Mouse (Mus musculus) hindbrain, embryonic 15.5 days (tissue): ENCODE measurements around the gene Gm16181. TPM values are rescaled to one million over a fixed set of nuclear protein-coding genes. Genes with fewer than 3 reads are reported as not detected.

Source experiments
- ATAC-seq: fragments of 200-750 bp; cut with Nextera tagmentation; 2 replicates; pipeline ENCODE4 v1.8.0; 2017; ENCODE audit warnings: low read depth, moderate number of reproducible peaks, moderate TSS enrichment; ENCODE audit not compliant: low FRiP score
- H3K27ac ChIP-seq: fragments of 300-500 bp; sonication (generic); replicated peaks from 2 replicates; pipeline ENCODE4 v1.5.1; 2015; ENCODE audit warnings: mild to moderate bottlenecking, inconsistent platforms
- H3K27me3 ChIP-seq: fragments of 300-500 bp; sonication (generic); 2 replicates; pipeline ENCODE4 v1.6.1; 2015; ENCODE audit warnings: control low read depth, inconsistent platforms
- H3K36me3 ChIP-seq: fragments of 300-500 bp; sonication (generic); 2 replicates; pipeline ENCODE4 v1.6.1; 2015; ENCODE audit warnings: control low read depth, inconsistent platforms
- H3K4me1 ChIP-seq: fragments of 300-500 bp; sonication (generic); replicated peaks from 2 replicates; pipeline ENCODE4 v1.6.1; 2015; ENCODE audit warnings: control low read depth, inconsistent platforms
- H3K4me2 ChIP-seq: fragments of 300-500 bp; sonication (generic); 2 replicates; pipeline ENCODE4 v1.6.1; 2015; ENCODE audit warnings: moderate library complexity, mild to moderate bottlenecking, inconsistent platforms
- H3K4me3 ChIP-seq: fragments of 300-500 bp; sonication (generic); 2 replicates; pipeline ENCODE4 v1.5.1; 2015; ENCODE audit warnings: mild to moderate bottlenecking, inconsistent platforms
- H3K9ac ChIP-seq: fragments of 300-500 bp; sonication (generic); 2 replicates; pipeline ENCODE4 v1.6.1; 2015; ENCODE audit warnings: inconsistent platforms
- H3K9me3 ChIP-seq: fragments of 300-500 bp; sonication (generic); 2 replicates; pipeline ENCODE4 v1.6.1; 2016; ENCODE audit warnings: control low read depth, inconsistent platforms
- WGBS: fragments of 180-500 bp; shearing (Covaris S2); methylation state at CpG from one replicate; pipeline ENCODE4 v1.1.7; 2015; 5-methylcytosine and 5-hydroxymethylcytosine counted together
- polyA plus RNA-seq: library from polyadenylated mRNA; unstranded; fragments of >200 nt; fragmentation: Nextera tagmentation; extraction: Ambion mirVana; gene quantifications from 2 replicates; pipeline ENCODE4 v1.2.1, GENCODE M21; 2015

Gene Gm16181
- polyA plus RNA-seq, 1 experiment from 2014 or later: 0.43 TPM

DNA sequence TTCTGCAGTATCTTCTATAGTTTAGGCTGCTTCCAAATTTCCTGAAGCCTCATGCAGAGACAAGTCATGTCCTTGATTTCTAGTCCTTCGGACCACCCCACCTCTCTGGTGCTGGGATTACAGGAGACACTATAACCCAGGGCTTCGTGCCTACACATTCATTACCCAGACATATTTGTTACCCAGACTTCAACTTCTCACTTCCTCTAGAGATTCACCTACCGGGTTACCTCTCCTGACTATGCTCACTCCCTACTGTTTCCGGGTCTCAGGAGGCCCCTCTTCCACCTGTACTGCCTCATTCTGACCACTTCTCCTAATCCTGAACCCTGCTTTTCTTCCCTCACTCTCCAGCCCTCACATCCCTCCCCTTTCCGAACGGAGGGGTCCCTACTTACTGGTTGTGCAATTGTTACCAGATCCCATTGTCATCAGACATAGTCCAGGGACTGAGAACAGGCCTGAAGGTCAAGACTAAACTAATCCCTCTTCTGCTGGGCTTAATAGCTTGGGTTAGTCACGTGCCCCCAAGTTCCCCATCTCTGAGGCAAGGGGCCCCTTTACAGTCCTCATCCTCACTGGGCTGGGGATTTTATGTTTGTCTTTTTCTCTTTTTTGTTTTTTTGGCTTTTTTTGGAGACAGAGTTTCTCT is 32.5 kb upstream of the Gm16181 start, which contains the start of gene Lst1:
TSS of gene Lst1 (minus strand) at position 481 of the 652 bp plus-strand sequence.
- 74% methylated on average over 7 of the region's 7 CpGs for WGBS
- no peak for ATAC-seq
- no peak within 1 kb of the TSS for H3K9ac ChIP-seq

DNA sequence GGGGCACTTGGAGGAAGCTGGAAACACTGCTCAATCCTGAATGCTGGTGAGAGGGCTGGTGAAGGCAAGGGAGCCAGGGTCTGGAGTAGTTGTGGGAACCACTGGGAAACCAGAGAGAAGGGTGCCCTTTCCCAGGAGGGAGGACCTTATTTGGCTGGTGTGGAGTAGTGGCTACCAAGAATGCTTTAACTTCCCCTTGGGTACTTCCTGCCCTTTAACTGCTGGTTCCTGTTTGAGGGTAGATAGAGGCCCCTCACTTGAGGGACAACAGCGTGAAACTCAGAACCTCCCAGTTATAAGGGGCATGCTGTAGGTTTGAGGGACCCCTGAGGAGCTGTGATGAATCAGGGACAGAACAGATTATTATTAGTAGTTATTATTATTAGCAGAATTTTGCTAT is 31.4 kb upstream of the Gm16181 start:
- no peak overlapping the region for H3K27ac ChIP-seq
- peaks cover 4% of the 10 kb centered on the region for H3K27me3 ChIP-seq
- H3K9me3 ChIP-seq: no peaks in the 10 kb centered on the region
- no peaks in the 10 kb centered on the region for H3K36me3 ChIP-seq
- no peak overlapping the region for H3K4me3 ChIP-seq
- WGBS: 92% methylated on average over 1 of the region's 1 CpGs
- ATAC-seq: no peak
- H3K4me2 ChIP-seq: no peak overlapping the region
- H3K4me1 ChIP-seq: peaks cover 7% of the 10 kb centered on the region
- no peak overlapping the region for H3K9ac ChIP-seq

More for the DNA sequence above, 32.5 kb upstream of the Gm16181 start, which contains the start of gene Lst1:
- Histone ChIP-seq H3K4me1 (peaks cover 7% of the 10 kb centered on the region), H3K4me3 (no peak within 1 kb of the TSS), H3K9me3 (no peaks in the 10 kb centered on the region), H3K4me2 (no peak within 1 kb of the TSS), H3K36me3 (no peaks in the 10 kb centered on the region), H3K27me3 (no peaks in the 10 kb centered on the region), H3K27ac (no peak within 1 kb of the TSS)

DNA sequence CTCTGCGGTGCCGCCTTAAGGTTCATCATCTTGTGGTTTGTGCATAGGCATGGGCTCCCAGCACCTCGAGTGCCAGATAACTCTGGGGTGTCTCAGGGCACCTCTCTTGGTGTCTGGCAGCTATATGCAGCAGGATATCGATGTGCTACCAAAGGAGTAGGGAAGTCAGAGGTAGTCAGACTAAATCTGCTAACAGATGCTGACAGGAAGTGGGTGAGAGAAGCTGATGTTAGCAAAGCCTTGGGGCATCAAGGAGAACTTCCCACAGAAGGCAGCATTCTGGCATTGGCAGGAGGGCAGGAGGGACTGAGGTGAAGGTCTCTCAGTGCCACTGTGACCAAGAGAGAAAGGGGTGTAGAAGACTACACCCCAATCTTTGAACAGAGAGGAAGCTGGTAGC is 30.5 kb upstream of the Gm16181 start:
- Histone ChIP-seq H3K4me3 (no peak overlapping the region), H3K4me2 (no peak overlapping the region), H3K9ac (no peak overlapping the region), H3K9me3 (no peaks in the 10 kb centered on the region), H3K27ac (no peak overlapping the region), H3K36me3 (no peaks in the 10 kb centered on the region), H3K27me3 (peaks cover 14% of the 10 kb centered on the region), H3K4me1 (peaks cover 7% of the 10 kb centered on the region)
- no peak for ATAC-seq
- WGBS: 79% methylated on average over 4 of the region's 4 CpGs

DNA sequence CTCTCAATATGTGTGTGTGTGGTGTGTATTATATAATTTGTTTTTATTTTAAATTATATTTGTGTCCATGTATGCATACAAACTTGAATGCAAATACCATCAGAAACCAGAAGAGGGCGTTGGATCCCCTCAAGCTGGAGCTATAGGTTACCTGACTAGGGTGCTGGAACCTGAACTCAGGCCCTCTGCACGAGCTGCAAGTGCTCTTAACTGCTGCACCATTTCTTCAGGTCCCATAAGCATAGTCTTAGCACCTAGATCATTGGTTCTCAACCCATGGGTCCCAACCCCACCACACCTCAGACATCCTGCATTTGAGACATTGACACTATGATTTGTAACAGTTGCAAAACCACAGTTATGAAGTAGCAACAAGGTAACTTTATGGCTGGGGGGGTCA is 28.9 kb upstream of the Gm16181 start:
- no peak for ATAC-seq

DNA sequence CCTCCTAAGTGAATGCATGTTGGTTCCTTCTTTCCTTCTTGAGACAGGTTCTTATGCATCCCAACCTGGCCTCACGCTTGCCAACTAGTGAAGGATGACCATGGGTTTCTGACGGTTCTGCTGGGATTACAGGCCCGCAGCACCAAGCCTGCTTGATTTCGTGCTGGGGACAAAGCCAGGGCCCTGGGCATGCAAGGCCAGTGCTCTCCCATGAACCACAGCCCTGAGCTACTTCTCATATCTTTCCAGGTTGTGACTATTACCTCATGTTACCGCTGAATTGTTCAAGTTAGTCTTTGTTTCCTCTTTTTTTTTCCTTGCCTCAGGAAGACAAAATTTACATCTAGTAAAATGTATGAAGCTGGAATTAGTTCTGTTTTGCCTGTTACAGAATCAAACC is 27.7 kb upstream of the Gm16181 start:
- no peak overlapping the region for H3K9ac ChIP-seq
- peaks cover 34% of the 10 kb centered on the region for H3K27me3 ChIP-seq
- H3K27ac ChIP-seq: no peak overlapping the region
- 80% methylated on average over 5 of the region's 5 CpGs for WGBS
- ATAC-seq: no peak
- H3K36me3 ChIP-seq: no peaks in the 10 kb centered on the region
- H3K9me3 ChIP-seq: no peaks in the 10 kb centered on the region
- no peak overlapping the region for H3K4me3 ChIP-seq
- H3K4me2 ChIP-seq: no peak overlapping the region
- H3K4me1 ChIP-seq: peaks cover 10% of the 10 kb centered on the region

More for the DNA sequence above, 28.9 kb upstream of the Gm16181 start:
- 74% methylated on average over 2 of the region's 2 CpGs for WGBS
- H3K9ac ChIP-seq: no peak overlapping the region
- no peak overlapping the region for H3K4me3 ChIP-seq
- H3K27ac ChIP-seq: no peak overlapping the region
- no peak overlapping the region for H3K4me2 ChIP-seq
- peaks cover 28% of the 10 kb centered on the region for H3K27me3 ChIP-seq
- H3K4me1 ChIP-seq: peaks cover 10% of the 10 kb centered on the region
- no peaks in the 10 kb centered on the region for H3K9me3 ChIP-seq
- H3K36me3 ChIP-seq: no peaks in the 10 kb centered on the region

DNA sequence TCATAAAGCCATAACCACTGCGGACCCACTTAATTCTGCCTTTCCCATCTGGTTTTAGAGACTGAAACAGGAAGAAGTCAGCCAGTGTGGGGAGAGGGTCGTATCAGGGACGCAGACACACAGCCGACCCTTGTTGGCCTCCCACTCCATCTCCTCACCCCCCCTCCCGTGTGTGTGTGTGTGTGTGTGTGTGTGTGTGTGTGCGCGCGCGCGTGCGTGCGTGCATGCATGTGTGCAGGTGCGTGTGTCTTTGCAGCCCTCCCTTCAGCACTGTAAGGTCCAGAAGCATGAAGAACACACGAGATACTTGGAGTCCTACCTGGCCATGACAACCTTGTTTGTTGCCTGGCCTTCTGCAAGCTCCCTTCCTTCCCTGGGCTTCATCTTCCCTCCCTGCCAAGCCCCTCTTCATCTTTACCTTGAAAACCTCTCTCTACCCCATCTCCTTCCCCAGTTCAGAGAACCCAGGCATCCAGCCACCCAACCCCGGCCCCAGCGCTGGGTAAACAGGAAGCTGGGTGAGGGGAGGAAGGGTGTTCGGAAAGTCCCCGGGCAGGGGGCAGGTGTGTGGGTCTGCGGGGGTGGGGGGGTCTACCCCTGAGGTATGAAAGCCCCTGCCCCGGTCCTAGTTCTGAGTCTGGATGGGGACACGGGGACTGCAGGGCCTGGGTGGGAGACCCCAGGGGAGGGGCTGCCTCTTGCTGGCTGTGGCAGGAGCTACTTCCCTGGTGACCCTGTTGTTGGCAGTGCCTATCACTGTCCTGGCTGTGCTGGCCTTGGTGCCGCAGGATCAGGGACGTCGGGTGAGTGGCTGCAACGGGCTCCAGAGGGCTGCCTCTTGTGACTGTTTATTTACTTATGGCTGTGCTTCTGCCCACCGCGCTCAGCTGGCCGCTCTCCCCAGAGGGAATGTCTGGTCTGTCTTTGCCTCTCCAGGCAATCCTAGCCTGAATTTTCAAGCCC is 26.5 kb upstream of the Gm16181 start, which contains the start of gene Ltb:
TSS of gene Ltb (plus strand) at position 559 of the 963 bp plus-strand sequence.
- 66% methylated on average over 28 of the region's 28 CpGs for WGBS
- H3K9me3 ChIP-seq: no peaks in the 10 kb centered on the region
- no peaks in the 10 kb centered on the region for H3K36me3 ChIP-seq
- no peak within 1 kb of the TSS for H3K4me3 ChIP-seq
- no peak for ATAC-seq
- peak within 1 kb of the TSS; percentile 69; the same call in 1 of the 2 replicates for H3K4me2 ChIP-seq
- no peak within 1 kb of the TSS for H3K9ac ChIP-seq
- H3K27ac ChIP-seq: no peak within 1 kb of the TSS
- H3K27me3 ChIP-seq: peaks cover 34% of the 10 kb centered on the region
- peaks cover 10% of the 10 kb centered on the region for H3K4me1 ChIP-seq

DNA sequence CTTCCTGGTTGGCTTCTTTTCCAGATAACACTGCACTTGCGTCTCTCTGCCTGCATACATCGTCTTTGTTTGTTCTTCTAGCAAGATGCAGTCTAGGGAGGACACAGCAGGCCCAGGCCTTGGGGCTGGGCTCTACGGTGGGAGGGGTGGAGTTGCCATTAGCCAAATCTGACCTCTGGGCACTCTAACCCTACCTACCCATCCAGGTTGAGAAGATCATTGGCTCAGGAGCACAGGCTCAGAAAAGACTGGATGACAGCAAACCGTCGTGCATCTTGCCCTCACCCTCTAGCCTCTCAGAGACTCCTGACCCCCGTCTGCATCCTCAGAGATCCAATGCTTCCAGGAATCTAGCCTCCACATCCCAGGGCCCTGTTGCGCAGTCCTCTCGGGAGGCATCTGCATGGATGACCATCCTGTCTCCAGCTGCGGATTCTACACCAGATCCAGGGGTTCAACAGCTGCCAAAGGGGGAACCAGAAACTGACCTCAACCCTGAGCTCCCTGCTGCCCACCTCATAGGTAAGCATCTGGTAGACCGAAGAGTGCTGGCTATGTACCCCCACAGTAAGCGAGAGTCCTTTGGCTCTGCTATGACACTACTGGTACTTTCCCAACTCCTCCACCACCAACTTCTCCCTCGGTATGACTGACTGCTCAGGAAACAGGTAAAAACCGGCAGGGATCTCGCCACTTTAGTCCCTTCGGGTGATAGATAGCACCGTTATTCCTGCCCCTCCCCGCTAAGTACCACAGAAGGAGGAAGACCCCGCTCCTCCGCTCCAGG is 25.6 kb upstream of the Gm16181 start:
- Histone ChIP-seq H3K27ac (no peak overlapping the region), H3K9ac (0 out of 2 replicates have a peak overlapping the region, but pooled peaks have one; percentile 36)

DNA sequence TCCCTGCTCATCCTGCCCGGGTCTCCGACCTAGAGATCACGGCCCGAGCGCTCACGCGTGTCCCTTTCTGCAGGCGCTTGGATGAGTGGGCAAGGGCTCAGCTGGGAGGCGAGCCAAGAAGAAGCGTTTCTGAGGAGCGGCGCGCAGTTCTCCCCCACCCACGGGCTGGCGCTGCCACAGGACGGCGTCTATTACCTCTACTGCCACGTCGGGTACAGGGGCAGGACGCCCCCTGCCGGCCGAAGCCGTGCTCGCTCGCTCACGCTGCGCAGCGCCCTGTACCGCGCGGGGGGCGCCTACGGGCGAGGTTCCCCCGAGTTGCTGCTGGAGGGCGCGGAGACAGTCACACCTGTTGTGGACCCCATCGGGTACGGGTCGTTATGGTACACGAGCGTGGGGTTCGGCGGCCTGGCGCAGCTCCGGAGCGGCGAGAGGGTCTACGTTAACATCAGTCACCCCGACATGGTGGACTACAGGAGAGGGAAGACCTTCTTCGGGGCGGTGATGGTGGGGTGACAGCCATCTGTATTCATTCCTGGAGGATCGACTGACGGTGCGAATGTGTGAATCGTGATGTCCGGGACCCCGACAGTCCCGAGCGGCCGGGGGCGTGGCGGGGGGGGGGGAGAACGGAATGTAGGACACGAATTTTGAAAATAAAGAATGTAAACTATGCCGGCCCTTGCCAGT is 24.9 kb upstream of the Gm16181 start:
- WGBS: 1% methylated on average over 66 of the region's 66 CpGs
- Histone ChIP-seq H3K27ac (no peak overlapping the region), H3K4me1 (peaks cover 10% of the 10 kb centered on the region), H3K9me3 (no peaks in the 10 kb centered on the region), H3K4me3 (peak overlapping the region; percentile 40), H3K36me3 (no peaks in the 10 kb centered on the region), H3K9ac (peak overlapping the region; percentile 36; the same call in 1 of the 2 replicates), H3K27me3 (peaks cover 34% of the 10 kb centered on the region), H3K4me2 (peak overlapping the region; percentile 69)
- peak; percentile 82 for ATAC-seq

More for the DNA sequence above, 25.6 kb upstream of the Gm16181 start:
- H3K4me1 ChIP-seq: peaks cover 10% of the 10 kb centered on the region
- peaks cover 34% of the 10 kb centered on the region for H3K27me3 ChIP-seq
- ATAC-seq: peak; percentile 51; the same call in 1 of the 2 replicates
- H3K9me3 ChIP-seq: no peaks in the 10 kb centered on the region
- WGBS: 43% methylated on average over 19 of the region's 19 CpGs
- peak overlapping the region; percentile 40 for H3K4me3 ChIP-seq
- H3K36me3 ChIP-seq: no peaks in the 10 kb centered on the region
- peak overlapping the region; percentile 69 for H3K4me2 ChIP-seq

DNA sequence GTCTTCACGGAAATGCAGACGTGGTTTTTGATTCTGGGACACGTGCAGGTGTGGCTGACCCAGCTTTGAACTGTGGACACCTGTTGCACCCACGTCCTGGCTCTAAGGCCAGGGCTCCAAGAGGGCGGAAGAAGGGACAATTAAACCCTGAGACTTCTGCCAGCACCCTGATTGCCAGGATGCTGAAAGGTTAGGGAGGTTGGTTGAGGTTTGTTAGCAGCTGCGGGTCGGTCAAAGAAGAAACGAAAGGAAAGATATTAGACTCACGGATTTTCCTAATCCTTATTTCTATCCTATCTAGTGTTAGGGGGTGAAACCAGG is 24.4 kb upstream of the Gm16181 start:
- 35% methylated on average over 9 of the region's 9 CpGs for WGBS
- no peaks in the 10 kb centered on the region for H3K9me3 ChIP-seq
- H3K27ac ChIP-seq: no peak overlapping the region
- peaks cover 35% of the 10 kb centered on the region for H3K27me3 ChIP-seq
- H3K4me3 ChIP-seq: peak overlapping the region; percentile 40
- H3K4me2 ChIP-seq: peak overlapping the region; percentile 69
- H3K36me3 ChIP-seq: no peaks in the 10 kb centered on the region
- H3K9ac ChIP-seq: no peak overlapping the region
- peaks cover 10% of the 10 kb centered on the region for H3K4me1 ChIP-seq
- no peak for ATAC-seq

DNA sequence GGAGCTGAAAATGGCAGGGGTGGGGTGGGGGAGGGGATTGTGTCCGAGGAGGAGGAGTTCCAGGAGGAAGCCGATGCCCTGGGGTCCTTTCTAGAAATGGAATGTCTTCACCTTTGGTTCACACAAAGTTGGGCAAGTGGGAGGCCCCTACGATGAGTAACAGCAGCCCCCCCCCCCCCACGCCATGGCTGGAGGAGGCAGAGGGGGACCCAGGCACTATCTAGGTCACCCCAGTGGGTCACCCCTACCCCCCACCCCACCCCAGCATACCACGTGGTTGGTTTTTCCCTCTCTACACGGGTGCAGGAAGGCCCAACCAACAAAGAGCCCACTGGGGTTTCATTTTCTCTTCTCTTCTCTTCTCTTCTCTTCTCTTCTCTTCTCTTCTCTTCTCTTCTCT is 23.5 kb upstream of the Gm16181 start:
- Histone ChIP-seq H3K36me3 (no peaks in the 10 kb centered on the region), H3K27ac (no peak overlapping the region), H3K9ac (no peak overlapping the region), H3K4me2 (no peak overlapping the region), H3K27me3 (peaks cover 41% of the 10 kb centered on the region), H3K4me3 (no peak overlapping the region), H3K4me1 (peaks cover 10% of the 10 kb centered on the region), H3K9me3 (no peaks in the 10 kb centered on the region)
- ATAC-seq: no peak
- 47% methylated on average over 6 of the region's 6 CpGs for WGBS

DNA sequence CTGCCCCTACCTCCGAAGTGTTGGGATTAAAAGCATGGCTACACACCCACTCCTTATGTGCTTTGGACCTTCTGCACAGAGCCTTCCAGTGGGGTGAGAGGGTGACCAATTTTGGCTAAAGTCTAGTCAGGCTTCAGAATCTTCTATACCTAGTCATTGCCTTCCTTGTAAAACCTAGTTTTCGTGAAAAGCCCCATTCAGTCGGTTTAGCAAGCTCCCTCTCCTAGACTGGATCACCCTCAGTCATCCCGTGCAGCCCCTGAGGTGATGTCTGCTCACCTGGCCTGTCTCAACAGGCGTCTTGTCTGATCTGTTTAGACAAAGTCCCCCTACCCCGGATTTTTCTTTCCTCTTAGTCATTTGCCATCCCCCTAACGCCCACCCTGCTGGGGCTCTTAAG is 22.6 kb upstream of the Gm16181 start:
- 75% methylated on average over 7 of the region's 7 CpGs for WGBS
- peaks cover 10% of the 10 kb centered on the region for H3K4me1 ChIP-seq
- H3K27me3 ChIP-seq: peaks cover 41% of the 10 kb centered on the region
- H3K4me2 ChIP-seq: no peak overlapping the region
- H3K27ac ChIP-seq: no peak overlapping the region
- no peak overlapping the region for H3K4me3 ChIP-seq
- no peaks in the 10 kb centered on the region for H3K36me3 ChIP-seq
- no peaks in the 10 kb centered on the region for H3K9me3 ChIP-seq
- no peak for ATAC-seq
- H3K9ac ChIP-seq: no peak overlapping the region
